Mouse (Mus musculus): Measurements from ENCODE around the gene Hacd2. TPM values are rescaled to one million over a fixed set of nuclear protein-coding genes. Genes with fewer than 3 reads are reported as not detected.

Hacd2 gene
- polyA plus RNA-seq, 1 experiment from 2014 or later, result 37.9 TPM

DNA sequence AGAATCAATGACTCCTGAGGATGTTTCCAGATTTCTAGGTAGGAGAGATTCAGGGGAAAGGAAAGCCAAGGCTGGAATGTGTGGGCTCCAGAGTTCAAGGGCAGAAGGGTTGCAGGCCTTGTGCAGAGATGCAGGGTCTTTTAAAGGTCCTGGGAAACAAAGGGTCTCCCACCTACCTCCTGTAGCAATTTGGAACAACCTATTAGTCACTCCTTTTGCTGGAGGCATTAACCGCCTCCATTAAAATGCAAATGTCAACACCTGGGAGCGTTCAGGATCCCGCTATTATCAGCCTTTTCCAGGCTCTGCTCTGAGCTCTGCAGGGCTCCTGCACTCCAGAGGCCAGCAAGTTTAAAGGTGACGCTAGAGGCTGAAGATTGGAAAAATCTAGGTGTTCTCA is 123.9 kb downstream of the Hacd2 start:
- no peak overlapping the region for H3K4me3 ChIP-seq
- no peaks in the 10 kb centered on the region for H3K36me3 ChIP-seq
- H3K9me3 ChIP-seq (replicated peaks), result 0 out of 2 replicates have a peak, but pooled peaks cover 6% of the 10 kb centered on the region
- no peak for ATAC-seq (ENCODE audit: low FRiP score)
- H3K27me3 ChIP-seq, result peaks cover 6% of the 10 kb centered on the region
- no peak overlapping the region for H3K4me2 ChIP-seq (replicated peaks)
- WGBS, result 10% methylated on average over 4 of the region's 4 CpGs
- H3K9ac ChIP-seq, result no peak overlapping the region
- no peak overlapping the region for H3K27ac ChIP-seq
- 0 out of 2 replicates have a peak, but pooled peaks cover under 1% of the 10 kb centered on the region for H3K4me1 ChIP-seq

DNA sequence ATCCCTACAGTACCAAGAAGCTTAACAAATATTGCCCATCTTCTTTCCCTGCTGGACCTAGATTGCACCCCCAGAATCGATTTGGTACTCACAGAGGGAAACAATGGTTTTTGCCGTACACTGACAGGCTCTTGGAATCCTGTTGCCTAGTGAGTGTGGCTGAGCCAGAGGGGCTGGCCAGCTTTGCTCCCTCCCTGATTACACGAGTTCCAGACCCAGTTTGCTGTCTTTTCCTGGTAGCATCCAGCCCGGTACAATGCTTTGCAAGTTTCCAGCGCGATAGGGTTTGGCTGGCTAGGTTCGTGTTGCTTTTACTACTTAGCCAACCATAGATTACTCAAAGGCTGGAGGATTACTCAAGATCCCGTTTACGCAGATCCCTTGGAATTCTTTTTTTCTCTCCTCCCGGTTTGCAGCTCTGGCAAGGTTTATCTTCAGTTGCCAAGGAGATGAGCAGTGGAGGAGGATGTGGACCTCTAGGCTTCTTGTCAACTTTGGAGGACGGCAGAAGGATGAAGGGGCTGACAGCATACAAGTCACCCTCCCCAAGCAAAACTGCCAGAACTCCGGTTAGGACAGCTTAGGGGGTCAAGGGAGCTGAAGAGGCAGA is 131.0 kb downstream of the Hacd2 start:
- no peak overlapping the region for H3K4me3 ChIP-seq
- H3K9ac ChIP-seq, result no peak overlapping the region
- H3K9me3 ChIP-seq (replicated peaks), result no peaks in the 10 kb centered on the region
- no peaks in the 10 kb centered on the region for H3K36me3 ChIP-seq
- no peak for ATAC-seq (ENCODE audit: low FRiP score)
- H3K27ac ChIP-seq, result no peak overlapping the region
- 8% methylated on average over 12 of the region's 12 CpGs for WGBS
- H3K4me1 ChIP-seq, result peaks cover 34% of the 10 kb centered on the region
- no peak overlapping the region for H3K4me2 ChIP-seq (replicated peaks)
- peaks cover 61% of the 10 kb centered on the region for H3K27me3 ChIP-seq

DNA sequence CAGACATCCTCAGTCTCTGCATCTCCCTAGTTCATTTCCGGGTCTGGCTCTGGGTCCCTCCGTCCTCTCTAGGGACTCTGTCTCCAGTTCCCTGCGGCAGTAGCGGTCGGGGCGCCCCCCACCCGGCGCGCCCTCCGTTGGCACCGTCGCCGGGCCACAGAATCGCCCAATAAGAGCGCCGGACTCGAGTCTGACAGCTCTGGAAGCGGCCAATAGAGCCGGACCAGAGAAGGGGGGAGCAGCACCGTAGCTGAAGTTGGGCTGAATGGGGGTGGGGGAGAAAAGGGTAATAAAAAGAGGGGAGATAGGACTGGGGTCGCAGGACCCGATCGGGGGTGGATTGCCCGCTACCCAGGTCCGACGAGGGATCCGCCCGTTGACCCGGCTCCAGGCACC is 132.0 kb downstream of the Hacd2 start:
- peaks cover 61% of the 10 kb centered on the region for H3K27me3 ChIP-seq
- under 1% methylated on average over 29 of the region's 29 CpGs for WGBS
- H3K4me2 ChIP-seq (replicated peaks), result peak overlapping the region; percentile 92
- H3K9ac ChIP-seq, result peak overlapping the region; percentile 90
- H3K4me3 ChIP-seq, result peak overlapping the region; percentile 67
- no peaks in the 10 kb centered on the region for H3K9me3 ChIP-seq (replicated peaks)
- H3K36me3 ChIP-seq, result no peaks in the 10 kb centered on the region
- peak; percentile 78 for ATAC-seq (ENCODE audit: low FRiP score)
- peak overlapping the region; percentile 88 for H3K27ac ChIP-seq
- H3K4me1 ChIP-seq, result peaks cover 43% of the 10 kb centered on the region

DNA sequence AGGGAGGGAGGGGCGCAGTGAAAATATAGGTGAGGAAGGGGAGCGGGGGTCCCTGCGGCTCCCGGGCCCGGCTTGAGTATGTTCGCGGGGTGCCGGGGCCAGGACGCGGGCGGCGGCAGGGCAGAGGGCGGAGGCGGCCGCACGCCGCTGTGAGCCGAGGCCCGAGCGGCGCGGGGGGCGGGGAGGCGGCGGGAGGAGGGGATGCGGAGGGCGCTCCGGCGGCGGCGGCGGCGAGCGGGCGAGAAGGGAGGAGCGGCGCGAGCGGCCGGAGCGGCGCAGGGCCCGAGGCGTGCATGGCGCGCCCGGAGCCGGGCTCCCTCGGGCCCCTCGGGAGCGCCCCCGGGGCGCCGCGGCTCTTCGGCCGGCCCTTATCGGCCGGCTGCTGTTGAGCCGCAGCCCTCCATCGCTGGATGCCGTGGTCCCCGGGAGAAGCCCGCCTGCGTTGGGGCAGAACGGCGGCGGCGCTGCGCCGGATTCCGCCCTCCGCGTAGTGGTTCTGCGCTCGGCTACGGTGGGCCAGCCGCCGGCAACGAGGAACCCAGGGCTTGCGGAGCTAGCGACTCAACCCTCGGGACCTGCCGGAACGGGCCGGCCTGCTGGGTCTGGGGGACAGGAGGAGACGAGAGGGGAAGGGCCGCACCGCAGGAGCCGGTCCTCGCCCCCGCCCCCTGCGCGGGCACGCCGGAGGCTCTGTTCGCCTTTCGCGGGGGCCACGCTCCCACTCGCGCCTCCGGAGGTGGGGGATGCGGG is 132.6 kb downstream of the Hacd2 start, which contains the start of gene Adcy5:
Adcy5 (plus strand) TSS at position 237 of the 750 bp plus-strand sequence.
- Histone ChIP-seq H3K27ac (peak within 1 kb of the TSS; percentile 88), H3K36me3 (no peaks in the 10 kb centered on the region), H3K9ac (peak within 1 kb of the TSS; percentile 90), H3K4me2 (replicated peaks) (peak within 1 kb of the TSS; percentile 92), H3K4me3 (peak within 1 kb of the TSS; percentile 67), H3K9me3 (replicated peaks) (no peaks in the 10 kb centered on the region), H3K4me1 (peaks cover 48% of the 10 kb centered on the region), H3K27me3 (peaks cover 61% of the 10 kb centered on the region)
- under 1% methylated on average over 49 of the region's 104 CpGs for WGBS
- peak; percentile 75 for ATAC-seq (ENCODE audit: low FRiP score)

DNA sequence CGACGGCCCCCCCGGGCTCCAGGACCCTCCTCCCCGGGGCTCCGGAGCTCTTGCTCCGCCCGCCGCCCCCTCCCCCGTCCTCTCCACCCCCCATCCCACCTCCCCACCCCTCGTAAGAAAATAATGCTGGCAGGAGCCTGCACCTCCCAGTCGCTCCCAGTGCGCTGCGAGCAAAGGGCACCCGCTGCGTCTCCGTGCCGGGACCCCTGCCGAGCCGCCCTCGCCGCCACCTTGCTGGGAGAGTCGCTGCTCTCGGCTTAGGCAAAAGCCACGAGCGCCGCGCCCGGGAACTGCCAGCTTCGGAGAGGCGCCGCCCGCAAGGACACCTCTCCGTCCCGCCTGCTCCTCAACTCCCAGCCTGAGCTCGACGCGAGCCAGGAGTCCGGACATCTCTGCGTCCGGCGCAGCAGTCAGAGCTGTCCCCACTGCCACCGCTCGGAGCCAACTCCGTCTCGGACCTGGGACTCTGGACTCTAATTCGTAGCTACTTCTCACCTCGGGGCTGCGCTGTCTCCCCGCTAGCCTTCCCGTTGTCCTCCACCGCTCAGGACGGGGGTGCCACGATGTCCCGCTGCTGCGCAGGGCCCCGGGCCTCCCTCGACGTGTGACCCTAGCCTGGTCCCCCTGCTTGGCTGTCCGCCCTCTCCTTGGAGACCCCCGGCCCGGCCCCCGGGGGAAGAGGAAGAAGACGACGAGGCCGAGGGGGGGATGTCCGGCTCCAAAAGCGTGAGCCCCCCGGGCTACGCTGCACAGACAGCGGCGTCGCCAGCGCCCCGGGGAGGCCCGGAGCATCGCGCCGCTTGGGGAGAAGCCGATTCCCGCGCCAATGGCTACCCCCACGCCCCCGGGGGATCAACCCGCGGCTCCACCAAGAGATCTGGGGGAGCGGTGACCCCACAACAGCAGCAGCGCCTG is 133.4 kb downstream of the Hacd2 start:
- Histone ChIP-seq H3K4me1 (peaks cover 57% of the 10 kb centered on the region), H3K9me3 (replicated peaks) (no peaks in the 10 kb centered on the region), H3K27me3 (peaks cover 57% of the 10 kb centered on the region), H3K36me3 (no peaks in the 10 kb centered on the region), H3K27ac (peak overlapping the region; percentile 88), H3K9ac (peak overlapping the region; percentile 90), H3K4me3 (peak overlapping the region; percentile 67), H3K4me2 (replicated peaks) (peak overlapping the region; percentile 92)
- WGBS, result 2% methylated on average over 78 of the region's 87 CpGs
- peak; percentile 39 for ATAC-seq (ENCODE audit: low FRiP score)

DNA sequence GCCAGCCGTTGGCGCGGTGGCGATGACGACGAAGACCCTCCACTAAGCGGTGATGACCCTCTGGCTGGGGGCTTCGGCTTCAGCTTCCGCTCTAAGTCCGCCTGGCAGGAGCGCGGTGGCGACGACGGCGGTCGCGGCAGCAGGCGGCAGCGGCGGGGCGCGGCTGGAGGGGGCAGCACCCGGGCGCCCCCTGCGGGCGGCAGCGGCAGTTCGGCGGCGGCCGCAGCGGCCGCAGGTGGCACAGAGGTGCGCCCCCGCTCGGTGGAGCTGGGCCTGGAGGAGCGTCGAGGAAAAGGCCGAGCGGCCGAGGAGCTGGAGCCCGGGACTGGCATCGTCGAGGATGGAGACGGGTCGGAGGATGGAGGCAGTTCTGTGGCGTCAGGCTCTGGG is 134.1 kb downstream of the Hacd2 start:
- Histone ChIP-seq H3K27me3 (peaks cover 54% of the 10 kb centered on the region), H3K4me2 (replicated peaks) (peak overlapping the region; percentile 92), H3K4me3 (peak overlapping the region; percentile 67), H3K36me3 (no peaks in the 10 kb centered on the region), H3K27ac (no peak overlapping the region), H3K4me1 (peaks cover 63% of the 10 kb centered on the region), H3K9me3 (replicated peaks) (no peaks in the 10 kb centered on the region), H3K9ac (peak overlapping the region; percentile 90)
- WGBS, result 3% methylated on average over 42 of the region's 48 CpGs
- ATAC-seq (ENCODE audit: low FRiP score), result 0 out of 2 replicates have a peak, but pooled peaks have one; percentile 1

DNA sequence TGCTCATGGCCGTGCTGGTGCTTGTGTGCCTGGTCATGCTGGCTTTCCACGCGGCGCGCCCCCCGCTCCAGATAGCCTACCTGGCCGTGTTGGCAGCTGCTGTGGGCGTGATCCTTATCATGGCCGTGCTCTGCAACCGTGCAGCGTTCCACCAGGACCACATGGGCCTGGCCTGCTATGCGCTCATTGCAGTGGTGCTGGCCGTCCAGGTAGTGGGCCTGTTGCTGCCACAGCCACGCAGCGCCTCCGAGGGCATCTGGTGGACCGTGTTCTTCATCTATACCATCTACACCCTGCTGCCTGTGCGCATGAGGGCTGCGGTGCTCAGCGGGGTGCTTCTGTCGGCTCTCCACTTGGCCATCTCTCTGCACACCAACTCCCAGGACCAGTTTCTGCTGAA is 134.6 kb downstream of the Hacd2 start:
- Histone ChIP-seq H3K27ac (no peak overlapping the region), H3K9me3 (replicated peaks) (no peaks in the 10 kb centered on the region), H3K4me1 (peaks cover 64% of the 10 kb centered on the region), H3K27me3 (peaks cover 48% of the 10 kb centered on the region), H3K4me2 (replicated peaks) (peak overlapping the region; percentile 92), H3K9ac (no peak overlapping the region), H3K36me3 (no peaks in the 10 kb centered on the region), H3K4me3 (peak overlapping the region; percentile 67)
- 76% methylated on average over 21 of the region's 21 CpGs for WGBS
- ATAC-seq (ENCODE audit: low FRiP score), result no peak

Other genes starting within 250 kb of the Hacd2 start
- 4.4 and 4.5 TPM in 2 replicates for gene Adcy5, start 132.4 kb downstream of the Hacd2 start, polyA plus RNA-seq (2016; fragmentation: Nextera tagmentation; extraction: Ambion mirVana)